Mouse (Mus musculus): ENCODE results near the gene Fbxo27. TPM values are rescaled to one million over a fixed set of nuclear protein-coding genes. Genes with fewer than 3 reads are reported as not detected.
"Not testable (repeated sequence)": the region's sequence is repeated elsewhere in the genome, so short reads cannot be mapped to it uniquely, and the experiment has no call there.

Gene Fbxo27
- polyA plus RNA-seq, 1 experiment: 1.1 TPM

DNA sequence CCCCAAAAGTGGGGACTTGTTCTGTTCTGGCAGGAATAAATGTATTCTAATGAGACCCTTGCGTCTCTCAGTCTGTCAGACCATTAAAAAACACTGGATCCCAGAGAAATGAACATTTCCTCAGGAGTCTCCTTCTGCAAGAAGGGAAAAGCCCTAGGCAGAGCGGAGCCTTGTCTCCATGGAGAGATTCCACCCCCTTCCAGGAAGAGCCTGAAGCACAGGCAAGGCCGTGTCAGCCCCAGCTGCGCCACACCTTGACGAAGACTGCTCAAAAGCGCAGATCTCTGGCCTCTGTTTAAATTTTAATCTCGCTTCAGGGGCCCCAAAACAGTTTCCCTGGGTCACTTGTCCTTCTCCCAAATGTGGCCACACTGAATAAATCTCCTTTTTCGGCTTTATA lies 15.0 kb upstream of the Fbxo27 start:
- Histone ChIP-seq H3K27me3 (replicated peaks; ENCODE audit: control insufficient read depth, insufficient read depth, low read length) (no peaks in the 10 kb centered on the region), H3K4me3 (ENCODE audit: insufficient read depth, low read depth, low read length) (no peak overlapping the region), H3K36me3 (ENCODE audit: control insufficient read depth, insufficient read depth, low read length) (no peaks in the 10 kb centered on the region), H3K27ac (ENCODE audit: insufficient read depth, low read depth, low read length) (no peak overlapping the region), H3K4me1 (ENCODE audit: control insufficient read depth, insufficient read depth, low read length) (no peaks in the 10 kb centered on the region)
- TF ChIP-seq CTCF (conservative IDR thresholded peaks at IDR 0.05; ENCODE audit: insufficient read depth, insufficient read length, low read depth, low read length) (no peak), POLR2A (IDR thresholded peaks at IDR 0.05; ENCODE audit: low read depth, low read length) (no peak)
- WGBS: 91% methylated on average over 8 of the region's 8 CpGs
- no peak for DNase-seq

DNA sequence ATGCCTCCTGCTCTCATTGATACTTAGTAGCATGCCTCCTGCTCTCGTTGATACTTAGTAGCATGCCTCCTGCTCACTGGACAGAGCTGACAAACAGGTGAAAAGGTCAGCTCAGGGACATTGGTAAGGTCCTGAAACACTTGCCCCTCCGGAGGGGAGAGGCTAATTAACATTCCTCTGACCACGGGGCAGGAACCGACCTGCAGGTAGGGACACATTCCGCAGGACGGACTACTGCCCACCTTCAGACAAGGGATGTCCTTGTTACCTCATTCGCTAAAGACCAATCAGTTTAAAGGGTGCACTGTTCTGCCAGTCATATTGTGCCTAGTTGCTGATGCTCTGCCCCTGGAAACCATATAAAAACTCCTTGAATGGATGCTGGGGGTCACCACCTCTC lies 1.6 kb upstream of the Fbxo27 start:
- H3K27me3 ChIP-seq (replicated peaks; ENCODE audit: control insufficient read depth, insufficient read depth, low read length): no peaks in the 10 kb centered on the region
- no peaks in the 10 kb centered on the region for H3K36me3 ChIP-seq (ENCODE audit: control insufficient read depth, insufficient read depth, low read length)
- H3K4me3 ChIP-seq (ENCODE audit: insufficient read depth, low read depth, low read length): no peak overlapping the region
- no peak for DNase-seq
- 48% methylated on average over 7 of the region's 7 CpGs for WGBS
- TF ChIP-seq POLR2A (IDR thresholded peaks at IDR 0.05; ENCODE audit: low read depth, low read length): no peak
- TF ChIP-seq CTCF (conservative IDR thresholded peaks at IDR 0.05; ENCODE audit: insufficient read depth, insufficient read length, low read depth, low read length): no peak
- H3K27ac ChIP-seq (ENCODE audit: insufficient read depth, low read depth, low read length): no peak overlapping the region
- no peaks in the 10 kb centered on the region for H3K4me1 ChIP-seq (ENCODE audit: control insufficient read depth, insufficient read depth, low read length)

DNA sequence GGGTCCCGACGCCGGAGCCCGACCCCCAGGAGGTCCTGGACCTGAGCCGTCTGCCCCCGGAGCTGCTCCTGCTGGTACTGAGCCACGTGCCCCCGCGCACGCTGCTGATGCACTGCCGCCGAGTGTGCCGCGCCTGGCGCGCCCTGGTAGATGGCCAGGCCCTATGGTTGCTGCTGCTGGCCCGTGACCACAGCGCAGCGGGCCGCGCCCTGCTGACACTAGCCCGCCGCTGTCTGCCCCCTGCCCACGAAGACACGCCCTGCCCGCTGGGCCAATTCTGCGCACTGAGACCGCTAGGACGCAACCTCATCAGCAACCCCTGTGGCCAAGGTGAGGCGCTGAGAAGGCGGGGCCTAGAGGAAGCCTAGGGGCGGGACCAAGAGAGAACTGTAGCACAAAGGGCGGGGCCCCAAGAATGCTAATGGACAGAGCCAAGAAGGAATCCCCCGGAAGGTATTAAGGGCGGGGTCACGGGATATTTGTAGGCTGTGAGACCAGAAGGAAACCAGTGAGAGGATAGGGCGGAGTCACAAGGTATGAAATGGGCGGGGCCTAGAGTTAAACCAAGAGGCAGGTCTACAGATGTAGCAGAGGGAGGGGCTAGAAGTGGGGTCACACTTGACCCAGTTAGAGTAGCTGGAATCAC lies 795 bp downstream of the Fbxo27 start:
- H3K4me1 ChIP-seq (ENCODE audit: control insufficient read depth, insufficient read depth, low read length): no peaks in the 10 kb centered on the region
- no peaks in the 10 kb centered on the region for H3K36me3 ChIP-seq (ENCODE audit: control insufficient read depth, insufficient read depth, low read length)
- peak overlapping the region; percentile 56; the same call in 1 of the 2 replicates for H3K4me3 ChIP-seq (ENCODE audit: insufficient read depth, low read depth, low read length)
- 2% methylated on average over 38 of the region's 38 CpGs for WGBS
- TF ChIP-seq CTCF (conservative IDR thresholded peaks at IDR 0.05; ENCODE audit: insufficient read depth, insufficient read length, low read depth, low read length): no peak
- no peak for TF ChIP-seq POLR2A (IDR thresholded peaks at IDR 0.05; ENCODE audit: low read depth, low read length)
- H3K27me3 ChIP-seq (replicated peaks; ENCODE audit: control insufficient read depth, insufficient read depth, low read length): no peaks in the 10 kb centered on the region
- H3K27ac ChIP-seq (ENCODE audit: insufficient read depth, low read depth, low read length): no peak overlapping the region
- peak; percentile 73 for DNase-seq

DNA sequence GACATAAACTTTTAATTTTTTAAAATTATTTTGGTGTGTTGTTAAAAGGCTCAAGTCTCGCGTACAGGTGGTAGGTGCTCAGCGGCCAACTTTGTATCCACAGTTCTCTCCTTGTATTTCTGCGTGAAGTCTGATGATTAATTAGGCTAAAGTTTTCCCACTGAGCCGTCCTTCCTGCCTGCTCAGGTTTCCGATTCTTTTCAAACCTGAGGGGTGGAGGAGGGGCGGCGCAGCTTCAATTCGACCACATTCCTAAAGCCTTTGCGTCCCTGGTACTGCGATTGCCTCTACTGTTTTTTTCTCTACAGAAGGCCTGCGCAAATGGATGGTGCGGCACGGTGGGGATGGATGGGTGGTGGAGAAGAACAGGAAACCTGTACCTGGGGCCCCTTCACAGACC lies 1.8 kb downstream of the Fbxo27 start:
- no peak overlapping the region for H3K4me3 ChIP-seq (ENCODE audit: insufficient read depth, low read depth, low read length)
- no peak overlapping the region for H3K27ac ChIP-seq (ENCODE audit: insufficient read depth, low read depth, low read length)
- no peak for TF ChIP-seq POLR2A (IDR thresholded peaks at IDR 0.05; ENCODE audit: low read depth, low read length)
- TF ChIP-seq CTCF (conservative IDR thresholded peaks at IDR 0.05; ENCODE audit: insufficient read depth, insufficient read length, low read depth, low read length): no peak
- no peak for DNase-seq
- H3K27me3 ChIP-seq (replicated peaks; ENCODE audit: control insufficient read depth, insufficient read depth, low read length): no peaks in the 10 kb centered on the region
- 11% methylated on average over 14 of the region's 14 CpGs for WGBS
- no peaks in the 10 kb centered on the region for H3K4me1 ChIP-seq (ENCODE audit: control insufficient read depth, insufficient read depth, low read length)
- no peaks in the 10 kb centered on the region for H3K36me3 ChIP-seq (ENCODE audit: control insufficient read depth, insufficient read depth, low read length)

DNA sequence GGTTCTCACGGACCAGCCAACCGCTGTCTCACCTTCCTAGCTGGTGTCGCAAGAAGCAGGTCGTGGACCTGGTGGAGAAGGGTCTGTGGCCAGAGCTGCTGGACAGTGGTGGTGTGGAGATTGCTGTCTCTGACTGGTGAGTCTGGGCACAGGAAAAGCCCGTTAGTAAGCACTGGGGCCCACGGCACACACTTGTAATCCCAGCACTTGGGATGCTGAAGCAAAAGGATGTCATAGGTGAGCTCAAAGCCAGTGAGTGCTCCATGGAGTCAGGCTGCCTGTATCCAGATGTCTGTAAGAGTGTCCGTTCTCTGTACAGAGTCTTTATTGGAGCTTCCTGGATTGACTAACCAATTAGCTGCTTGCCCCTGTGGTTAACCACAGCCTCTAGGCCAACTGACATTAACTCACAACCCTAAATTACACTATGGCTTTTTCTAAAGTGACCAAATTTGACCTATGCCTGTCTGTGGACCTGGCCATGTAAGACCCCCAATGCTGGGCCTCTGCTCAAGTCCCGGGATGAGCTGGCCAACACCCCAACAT lies 2.4 kb downstream of the Fbxo27 start:
- H3K27ac ChIP-seq (ENCODE audit: insufficient read depth, low read depth, low read length): no peak overlapping the region
- DNase-seq: no peak
- 65% methylated on average over 8 of the region's 8 CpGs for WGBS
- no peak for TF ChIP-seq POLR2A (IDR thresholded peaks at IDR 0.05; ENCODE audit: low read depth, low read length)
- no peak for TF ChIP-seq CTCF (conservative IDR thresholded peaks at IDR 0.05; ENCODE audit: insufficient read depth, insufficient read length, low read depth, low read length)
- no peaks in the 10 kb centered on the region for H3K27me3 ChIP-seq (replicated peaks; ENCODE audit: control insufficient read depth, insufficient read depth, low read length)
- no peaks in the 10 kb centered on the region for H3K4me1 ChIP-seq (ENCODE audit: control insufficient read depth, insufficient read depth, low read length)
- no peaks in the 10 kb centered on the region for H3K36me3 ChIP-seq (ENCODE audit: control insufficient read depth, insufficient read depth, low read length)
- H3K4me3 ChIP-seq (ENCODE audit: insufficient read depth, low read depth, low read length): no peak overlapping the region

DNA sequence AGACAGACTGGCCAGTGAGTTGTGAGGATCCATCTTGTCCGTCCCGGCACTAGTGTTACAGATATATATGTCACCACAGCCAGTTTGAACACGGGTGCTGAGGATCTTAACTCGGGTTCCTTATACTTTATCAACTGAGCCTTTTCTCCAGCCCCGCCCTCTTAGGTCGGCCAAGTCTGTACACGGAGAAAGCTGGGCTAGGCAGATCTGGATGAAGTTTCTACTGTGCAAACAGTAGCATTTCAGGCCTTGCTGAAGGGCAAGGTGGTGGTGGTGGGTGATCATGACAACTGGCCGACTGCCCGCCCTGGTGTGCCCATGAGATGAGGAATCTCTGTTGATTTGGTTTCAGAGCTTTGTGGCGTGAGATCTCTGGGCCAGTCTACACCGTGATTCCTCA lies 4.6 kb downstream of the Fbxo27 start:
- Histone ChIP-seq H3K27me3 (replicated peaks; ENCODE audit: control insufficient read depth, insufficient read depth, low read length) (no peaks in the 10 kb centered on the region), H3K4me3 (ENCODE audit: insufficient read depth, low read depth, low read length) (no peak overlapping the region), H3K27ac (ENCODE audit: insufficient read depth, low read depth, low read length) (no peak overlapping the region), H3K4me1 (ENCODE audit: control insufficient read depth, insufficient read depth, low read length) (no peaks in the 10 kb centered on the region), H3K36me3 (ENCODE audit: control insufficient read depth, insufficient read depth, low read length) (no peaks in the 10 kb centered on the region)
- 92% methylated on average over 11 of the region's 11 CpGs for WGBS
- TF ChIP-seq POLR2A (IDR thresholded peaks at IDR 0.05; ENCODE audit: low read depth, low read length) (no peak), CTCF (conservative IDR thresholded peaks at IDR 0.05; ENCODE audit: insufficient read depth, insufficient read length, low read depth, low read length) (no peak)
- DNase-seq: no peak

DNA sequence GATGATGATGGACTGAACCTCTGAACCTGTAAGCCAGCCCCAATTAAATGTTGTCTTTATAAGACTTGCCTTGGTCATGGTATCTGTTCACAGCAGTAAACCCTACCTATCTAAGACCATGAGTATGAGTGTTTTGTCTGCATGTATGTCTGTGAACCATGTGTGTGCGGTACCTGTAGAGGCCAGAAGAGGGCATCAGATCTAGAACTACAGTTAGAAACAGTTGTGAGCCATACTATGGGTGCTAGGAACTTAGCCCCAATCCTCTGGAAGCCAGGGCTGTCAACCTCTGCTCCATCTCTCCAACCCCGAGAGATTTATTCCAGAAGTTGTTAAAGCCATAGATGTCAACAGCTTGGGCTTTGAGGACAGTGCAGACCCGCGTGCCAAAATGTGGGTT lies 7.6 kb downstream of the Fbxo27 start:
- 98% methylated on average over 4 of the region's 4 CpGs for WGBS
- H3K4me1 ChIP-seq (ENCODE audit: control insufficient read depth, insufficient read depth, low read length): no peaks in the 10 kb centered on the region
- H3K4me3 ChIP-seq (ENCODE audit: insufficient read depth, low read depth, low read length): no peak overlapping the region
- no peaks in the 10 kb centered on the region for H3K27me3 ChIP-seq (replicated peaks; ENCODE audit: control insufficient read depth, insufficient read depth, low read length)
- no peak for TF ChIP-seq POLR2A (IDR thresholded peaks at IDR 0.05; ENCODE audit: low read depth, low read length)
- no peaks in the 10 kb centered on the region for H3K36me3 ChIP-seq (ENCODE audit: control insufficient read depth, insufficient read depth, low read length)
- no peak for DNase-seq
- no peak overlapping the region for H3K27ac ChIP-seq (ENCODE audit: insufficient read depth, low read depth, low read length)

DNA sequence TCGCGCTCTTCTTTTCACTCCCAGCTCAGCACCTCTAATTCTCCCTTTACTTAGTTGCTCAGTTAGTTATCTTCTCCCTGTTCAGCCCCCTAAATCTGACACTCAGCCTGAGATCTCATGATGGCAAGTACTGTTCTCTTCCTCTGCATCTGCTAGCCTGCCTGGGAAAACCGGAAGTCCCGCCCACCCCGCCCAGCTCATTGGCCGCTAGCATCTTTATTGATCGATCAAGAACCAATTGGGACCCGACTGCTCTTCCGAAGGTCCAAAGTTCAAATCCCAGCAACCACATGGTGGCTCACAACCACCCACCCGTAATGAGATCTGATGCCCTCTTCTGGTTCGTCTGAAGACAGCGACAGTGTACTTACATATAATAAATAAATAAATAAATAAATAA lies 8.7 kb downstream of the Fbxo27 start:
- 94% methylated on average over 12 of the region's 12 CpGs for WGBS
- not testable (repeated sequence) for H3K36me3 ChIP-seq (ENCODE audit: control insufficient read depth, insufficient read depth, low read length); H3K27me3 ChIP-seq (replicated peaks; ENCODE audit: control insufficient read depth, insufficient read depth, low read length); H3K4me1 ChIP-seq (ENCODE audit: control insufficient read depth, insufficient read depth, low read length); DNase-seq; H3K27ac ChIP-seq (ENCODE audit: insufficient read depth, low read depth, low read length); H3K4me3 ChIP-seq (ENCODE audit: insufficient read depth, low read depth, low read length)

Measured in kidney, adult 2 months (tissue).